Mouse (Mus musculus): ENCODE data around the gene Klhl12. TPM values are rescaled to one million over a fixed set of nuclear protein-coding genes. Genes with fewer than 3 reads are reported as not detected.

Klhl12 gene
- 4.8 and 5.9 TPM in 2 replicates for polyA plus RNA-seq (2012; rRNA removed)

DNA sequence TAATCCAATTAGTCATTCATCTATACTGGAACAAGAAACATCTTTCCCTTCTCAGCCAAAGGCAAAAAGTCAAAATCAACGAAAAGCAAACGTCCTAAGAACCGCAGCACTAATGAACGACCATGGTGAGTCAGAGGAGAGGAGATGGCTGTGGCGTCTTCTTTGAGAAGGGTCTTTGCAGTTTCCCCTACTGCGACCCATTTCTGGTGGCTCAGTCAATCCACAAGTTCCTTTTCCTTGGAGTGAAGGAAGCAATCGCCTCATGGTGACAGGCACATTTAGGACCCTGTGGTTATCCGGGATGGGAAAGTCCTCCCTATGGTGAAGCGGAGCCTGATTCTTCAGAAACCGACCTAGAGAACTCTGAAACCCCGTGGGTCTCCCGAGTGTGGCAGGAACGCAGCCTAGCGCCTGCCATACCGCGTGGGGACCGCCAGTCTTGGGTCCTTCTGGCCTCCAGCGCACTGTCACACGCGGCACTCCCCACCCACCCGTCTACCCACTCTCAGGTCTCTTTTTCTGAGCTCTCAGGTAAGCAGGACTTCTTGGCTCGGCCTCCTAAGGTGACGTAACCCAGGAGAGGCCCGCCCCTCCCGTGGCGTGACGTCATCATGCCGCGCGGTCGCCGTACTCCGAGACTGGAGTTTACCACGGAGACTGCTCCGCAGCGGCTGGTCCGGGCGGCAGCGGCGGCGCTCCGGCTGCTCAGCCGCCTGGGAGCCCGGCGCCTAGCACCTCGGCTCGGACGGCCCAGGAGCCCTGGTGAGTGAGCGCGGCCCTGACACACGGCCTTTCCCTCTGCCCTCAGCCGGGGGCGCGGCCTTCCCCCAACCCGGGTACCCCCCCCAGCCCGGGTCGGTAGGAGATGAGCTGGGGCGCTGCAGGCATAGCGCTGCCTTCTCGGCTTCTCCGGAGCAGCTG lies at the start of gene Klhl12:
TSS of gene Klhl12 (plus strand) at position 628 of the 921 bp plus-strand sequence.
- DNase-seq (ENCODE audit: low read depth in 1 of 2, low spot score in 2 of 2): peak; percentile 81 to 95
- under 1% methylated on average over 61 of the region's 61 CpGs for WGBS
- Histone ChIP-seq H3K27ac (ENCODE audit: insufficient read depth, low read length) (no peak within 1 kb of the TSS), H3K4me3 (ENCODE audit: extremely low read depth, insufficient read depth, insufficient read length) (peak within 1 kb of the TSS; percentile 80), H3K36me3 (ENCODE audit: control insufficient read depth, insufficient read depth, low read length) (0 out of 2 replicates have a peak, but pooled peaks cover 1% of the 10 kb centered on the region), H3K4me1 (ENCODE audit: control insufficient read depth, insufficient read depth, insufficient read length) (peaks cover 4% of the 10 kb centered on the region; the same call in 1 of the 2 replicates), H3K27me3 (ENCODE audit: control insufficient read depth, insufficient read depth, low read length) (no peaks in the 10 kb centered on the region)
- TF ChIP-seq CTCF (IDR thresholded peaks at IDR 0.05; ENCODE audit: extremely low read depth, insufficient read depth, insufficient read length, insufficient replicate concordance) (no peak), POLR2A (IDR thresholded peaks at IDR 0.05; ENCODE audit: low read depth, low read length) (peak; percentile 23)

DNA sequence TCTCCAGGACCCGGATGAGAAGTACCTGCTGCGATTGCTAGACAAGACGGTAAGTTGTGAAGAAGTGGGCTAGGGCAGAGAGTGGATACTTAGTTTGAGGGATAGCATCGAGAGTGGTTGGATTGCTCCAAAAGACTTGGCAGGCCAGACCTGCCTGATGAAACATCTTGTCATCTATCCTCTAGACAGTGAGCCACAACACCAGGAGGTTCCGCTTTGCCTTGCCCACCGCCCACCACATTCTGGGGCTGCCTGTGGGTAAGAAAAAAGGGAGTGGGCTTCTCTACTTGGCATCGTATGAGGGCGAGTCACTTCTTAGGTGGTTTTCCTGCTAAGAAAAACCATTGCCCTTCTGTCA lies 48.9 kb upstream of the Klhl12 start:
- DNase-seq (ENCODE audit: low read depth in 1 of 2, low spot score in 2 of 2): no peak
- Histone ChIP-seq H3K36me3 (ENCODE audit: control insufficient read depth, insufficient read depth, low read length) (peaks cover 3% of the 10 kb centered on the region; the same call in 1 of the 2 replicates), H3K27ac (ENCODE audit: insufficient read depth, low read length) (no peak overlapping the region), H3K4me1 (ENCODE audit: control insufficient read depth, insufficient read depth, insufficient read length) (peaks cover 3% of the 10 kb centered on the region; the same call in 1 of the 2 replicates), H3K27me3 (ENCODE audit: control insufficient read depth, insufficient read depth, low read length) (no peaks in the 10 kb centered on the region), H3K4me3 (ENCODE audit: extremely low read depth, insufficient read depth, insufficient read length) (peak overlapping the region; percentile 72)
- no peak for TF ChIP-seq CTCF (IDR thresholded peaks at IDR 0.05; ENCODE audit: extremely low read depth, insufficient read depth, insufficient read length, insufficient replicate concordance)
- no peak for TF ChIP-seq POLR2A (IDR thresholded peaks at IDR 0.05; ENCODE audit: low read depth, low read length)
- 24% methylated on average over 8 of the region's 8 CpGs for WGBS

DNA sequence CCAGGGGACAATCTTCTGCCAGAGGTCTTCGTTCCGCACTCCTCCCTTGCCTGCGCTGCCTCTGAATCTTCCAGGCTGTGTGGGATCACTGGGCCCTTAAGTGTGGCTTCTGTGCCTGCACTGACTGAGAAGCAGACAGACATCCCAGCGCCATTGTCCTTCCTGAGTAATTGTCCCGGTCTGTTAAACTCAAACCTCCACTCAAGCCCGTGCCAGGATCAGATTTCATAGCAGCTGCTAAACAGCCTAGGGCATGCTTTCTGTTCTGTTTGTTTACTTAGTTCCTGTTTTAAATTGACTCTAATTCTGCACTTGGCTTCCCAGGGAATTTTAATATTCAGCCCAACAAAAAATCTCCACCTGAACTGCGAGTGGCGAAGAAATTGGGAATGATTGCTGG lies 47.3 kb upstream of the Klhl12 start:
- TF ChIP-seq CTCF (IDR thresholded peaks at IDR 0.05; ENCODE audit: extremely low read depth, insufficient read depth, insufficient read length, insufficient replicate concordance): no peak
- no peak for TF ChIP-seq POLR2A (IDR thresholded peaks at IDR 0.05; ENCODE audit: low read depth, low read length)
- Histone ChIP-seq H3K4me1 (ENCODE audit: control insufficient read depth, insufficient read depth, insufficient read length) (peaks cover 3% of the 10 kb centered on the region; the same call in 1 of the 2 replicates), H3K4me3 (ENCODE audit: extremely low read depth, insufficient read depth, insufficient read length) (no peak overlapping the region), H3K27me3 (ENCODE audit: control insufficient read depth, insufficient read depth, low read length) (no peaks in the 10 kb centered on the region), H3K27ac (ENCODE audit: insufficient read depth, low read length) (no peak overlapping the region), H3K36me3 (ENCODE audit: control insufficient read depth, insufficient read depth, low read length) (peaks cover 3% of the 10 kb centered on the region; the same call in 1 of the 2 replicates)
- DNase-seq (ENCODE audit: low read depth in 1 of 2, low spot score in 2 of 2): no peak
- WGBS: 92% methylated on average over 8 of the region's 8 CpGs

DNA sequence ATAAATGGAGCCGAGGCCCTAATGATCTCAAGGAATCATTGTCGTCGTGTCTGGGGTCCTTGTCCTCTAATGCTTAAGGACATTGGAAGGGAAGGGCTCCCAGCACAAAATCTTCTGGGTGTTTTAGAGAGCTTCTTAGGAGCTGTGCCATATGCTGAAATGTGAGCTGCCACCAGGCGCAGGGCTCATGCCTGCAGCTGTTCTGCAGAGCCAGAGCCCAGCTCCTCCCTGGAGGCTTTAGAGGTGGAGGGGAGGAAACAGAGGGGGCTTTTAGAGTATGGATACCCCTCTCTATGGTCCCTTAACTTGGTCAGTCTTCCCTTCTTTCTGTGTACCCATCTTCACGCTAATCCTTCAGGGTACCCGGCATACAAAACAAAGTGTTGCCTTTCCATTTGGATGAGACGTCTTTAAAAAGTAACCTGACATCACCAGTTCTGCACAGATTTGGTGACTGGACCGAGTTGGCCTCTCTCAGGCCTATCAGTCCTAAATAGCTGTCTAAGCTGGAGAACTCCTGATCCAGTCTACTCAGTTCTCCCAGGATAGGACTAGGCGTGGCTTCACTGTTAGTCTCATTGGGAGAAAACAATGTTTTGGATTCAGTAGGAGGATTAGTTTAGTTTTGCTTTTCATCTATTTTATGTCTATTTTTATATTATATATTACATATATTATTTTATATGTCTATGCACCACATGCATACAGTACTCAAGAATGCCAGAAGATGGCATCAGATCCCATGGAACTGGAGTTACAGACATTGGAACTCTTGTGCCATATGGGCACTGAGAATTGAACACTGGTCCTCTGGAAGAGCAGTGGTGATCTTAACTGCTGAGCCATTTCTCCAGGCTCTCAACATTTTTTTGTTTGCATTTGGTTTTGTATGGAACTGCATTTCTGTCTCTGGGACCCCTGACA lies 43.4 kb upstream of the Klhl12 start:
- H3K4me1 ChIP-seq (ENCODE audit: control insufficient read depth, insufficient read depth, insufficient read length): peaks cover 2% of the 10 kb centered on the region; the same call in 1 of the 2 replicates
- WGBS: 97% methylated on average over 9 of the region's 9 CpGs
- peaks cover 3% of the 10 kb centered on the region; the same call in 1 of the 2 replicates for H3K36me3 ChIP-seq (ENCODE audit: control insufficient read depth, insufficient read depth, low read length)
- no peak overlapping the region for H3K27ac ChIP-seq (ENCODE audit: insufficient read depth, low read length)
- H3K27me3 ChIP-seq (ENCODE audit: control insufficient read depth, insufficient read depth, low read length): no peaks in the 10 kb centered on the region
- TF ChIP-seq POLR2A (IDR thresholded peaks at IDR 0.05; ENCODE audit: low read depth, low read length) (no peak), CTCF (IDR thresholded peaks at IDR 0.05; ENCODE audit: extremely low read depth, insufficient read depth, insufficient read length, insufficient replicate concordance) (no peak)
- H3K4me3 ChIP-seq (ENCODE audit: extremely low read depth, insufficient read depth, insufficient read length): no peak overlapping the region
- no peak for DNase-seq (ENCODE audit: low read depth in 1 of 2, low spot score in 2 of 2)

DNA sequence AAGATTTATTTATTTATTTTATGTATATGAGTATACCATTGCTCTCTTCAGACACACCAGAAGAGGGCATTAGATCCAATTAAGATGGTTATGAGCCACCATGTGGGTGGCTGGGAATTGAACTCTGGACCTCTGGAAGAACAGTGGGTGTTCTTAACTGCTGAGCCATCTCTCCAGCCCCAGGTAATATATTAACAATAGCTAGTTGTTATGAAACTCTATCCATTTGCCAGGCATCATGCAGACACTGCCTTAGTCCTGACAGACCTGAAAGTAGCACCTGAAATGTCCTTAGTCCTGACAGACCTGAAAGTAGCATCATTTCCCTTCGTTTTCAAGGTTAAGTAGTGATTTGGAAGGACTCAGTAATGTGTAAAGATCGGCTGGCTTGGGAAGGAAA lies 41.3 kb upstream of the Klhl12 start:
- no peak for DNase-seq (ENCODE audit: low read depth in 1 of 2, low spot score in 2 of 2)
- TF ChIP-seq POLR2A (IDR thresholded peaks at IDR 0.05; ENCODE audit: low read depth, low read length) (no peak), CTCF (IDR thresholded peaks at IDR 0.05; ENCODE audit: extremely low read depth, insufficient read depth, insufficient read length, insufficient replicate concordance) (no peak)
- no peak overlapping the region for H3K4me3 ChIP-seq (ENCODE audit: extremely low read depth, insufficient read depth, insufficient read length)
- no peaks in the 10 kb centered on the region for H3K27me3 ChIP-seq (ENCODE audit: control insufficient read depth, insufficient read depth, low read length)
- H3K36me3 ChIP-seq (ENCODE audit: control insufficient read depth, insufficient read depth, low read length): peaks cover 1% of the 10 kb centered on the region; the same call in 1 of the 2 replicates
- peaks cover 2% of the 10 kb centered on the region; the same call in 1 of the 2 replicates for H3K4me1 ChIP-seq (ENCODE audit: control insufficient read depth, insufficient read depth, insufficient read length)
- WGBS: 68% methylated on average over 2 of the region's 2 CpGs
- no peak overlapping the region for H3K27ac ChIP-seq (ENCODE audit: insufficient read depth, low read length)

DNA sequence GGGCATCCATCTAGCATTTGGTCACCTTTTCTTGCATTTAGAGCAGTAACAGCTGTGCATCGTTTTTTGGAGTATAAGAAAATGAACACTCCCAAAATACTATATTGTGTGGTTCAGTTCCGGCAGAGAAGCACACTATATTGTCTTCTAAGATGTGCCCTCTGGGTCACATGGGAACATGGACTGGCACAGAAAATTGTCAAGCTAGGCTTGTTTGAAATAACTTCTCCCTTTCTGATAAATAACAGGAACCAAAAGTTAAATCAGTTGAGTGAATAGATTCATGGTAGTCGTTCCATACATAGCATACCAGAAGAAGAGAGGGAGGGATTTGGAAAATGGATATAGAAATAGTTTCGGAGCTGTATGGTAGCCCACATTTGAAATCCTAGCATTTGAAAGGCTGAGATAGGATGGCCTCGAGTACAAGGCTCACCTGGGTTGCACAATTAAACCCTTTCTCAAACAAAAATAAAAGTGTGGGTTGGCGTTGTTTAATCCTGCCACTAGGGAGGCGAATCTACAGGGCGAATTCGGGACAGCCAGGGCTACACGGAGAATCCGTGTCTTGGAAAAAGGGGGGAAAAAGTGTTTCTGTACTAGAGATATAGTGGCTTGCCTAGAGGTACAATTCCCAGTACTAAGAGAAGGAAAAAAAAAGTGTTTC lies 40.7 kb upstream of the Klhl12 start:
- Histone ChIP-seq H3K4me1 (ENCODE audit: control insufficient read depth, insufficient read depth, insufficient read length) (peaks cover 2% of the 10 kb centered on the region; the same call in 1 of the 2 replicates), H3K4me3 (ENCODE audit: extremely low read depth, insufficient read depth, insufficient read length) (peak overlapping the region; percentile 78), H3K27me3 (ENCODE audit: control insufficient read depth, insufficient read depth, low read length) (no peaks in the 10 kb centered on the region), H3K36me3 (ENCODE audit: control insufficient read depth, insufficient read depth, low read length) (peaks cover 1% of the 10 kb centered on the region; the same call in 1 of the 2 replicates), H3K27ac (ENCODE audit: insufficient read depth, low read length) (peak overlapping the region; percentile 39)
- no peak for DNase-seq (ENCODE audit: low read depth in 1 of 2, low spot score in 2 of 2)
- TF ChIP-seq POLR2A (IDR thresholded peaks at IDR 0.05; ENCODE audit: low read depth, low read length): no peak
- 16% methylated on average over 11 of the region's 11 CpGs for WGBS

Data from spleen, adult 2 months (tissue).